Mouse (Mus musculus) embryonic facial prominence, embryonic 13.5 days (tissue): Measurements from ENCODE around the gene Ggt5. TPM values are rescaled to one million over a fixed set of nuclear protein-coding genes. Genes with fewer than 3 reads are reported as not detected.

Source experiments
- ATAC-seq: fragments of 200-750 bp; cut with Nextera tagmentation; 2 replicates; pipeline ENCODE4 v1.8.0; 2017; ENCODE audit warnings: low read depth; ENCODE audit not compliant: insufficient number of reproducible peaks, insufficient read depth, low FRiP score, low TSS enrichment
- H3K27ac ChIP-seq: fragments of 300-500 bp; sonication (generic); 2 replicates; pipeline ENCODE4 v1.5.1; 2015; ENCODE audit warnings: moderate library complexity, mild to moderate bottlenecking, inconsistent platforms
- H3K27me3 ChIP-seq: fragments of 300-500 bp; sonication (generic); 2 replicates; pipeline ENCODE4 v1.6.1; 2015; ENCODE audit warnings: mild to moderate bottlenecking, inconsistent platforms
- H3K36me3 ChIP-seq: fragments of 300-500 bp; sonication (generic); 2 replicates; pipeline ENCODE4 v1.6.1; 2015; ENCODE audit warnings: mild to moderate bottlenecking, inconsistent platforms
- H3K4me1 ChIP-seq: fragments of 300-500 bp; sonication (generic); 2 replicates; pipeline ENCODE4 v1.6.1; 2015; ENCODE audit warnings: inconsistent platforms
- H3K4me2 ChIP-seq: fragments of 300-500 bp; sonication (generic); 2 replicates; pipeline ENCODE4 v1.6.1; 2015; ENCODE audit warnings: moderate library complexity, mild to moderate bottlenecking, inconsistent platforms
- H3K4me3 ChIP-seq: fragments of 300-500 bp; sonication (generic); 2 replicates; pipeline ENCODE4 v1.5.1; 2015; ENCODE audit warnings: mild to moderate bottlenecking, inconsistent platforms
- H3K9ac ChIP-seq: fragments of 300-500 bp; sonication (generic); 2 replicates; pipeline ENCODE4 v1.6.1; 2015; ENCODE audit warnings: mild to moderate bottlenecking, inconsistent platforms
- H3K9me3 ChIP-seq: fragments of 300-500 bp; sonication (generic); 2 replicates; pipeline ENCODE4 v1.6.1; 2016; ENCODE audit warnings: inconsistent platforms
- WGBS: fragments of 180-500 bp; shearing (Covaris S2); methylation state at CpG from one replicate; pipeline ENCODE4 v1.1.7; 2015; ENCODE audit warnings: mixed read lengths; 5-methylcytosine and 5-hydroxymethylcytosine counted together
- polyA plus RNA-seq: library from polyadenylated mRNA; unstranded; fragments of >200 nt; fragmentation: Nextera tagmentation; extraction: Ambion mirVana; gene quantifications from 2 replicates; pipeline ENCODE4 v1.2.1, GENCODE M21; 2015

Gene Ggt5
- polyA plus RNA-seq, 1 experiment from 2014 or later, result 0.96 TPM

DNA sequence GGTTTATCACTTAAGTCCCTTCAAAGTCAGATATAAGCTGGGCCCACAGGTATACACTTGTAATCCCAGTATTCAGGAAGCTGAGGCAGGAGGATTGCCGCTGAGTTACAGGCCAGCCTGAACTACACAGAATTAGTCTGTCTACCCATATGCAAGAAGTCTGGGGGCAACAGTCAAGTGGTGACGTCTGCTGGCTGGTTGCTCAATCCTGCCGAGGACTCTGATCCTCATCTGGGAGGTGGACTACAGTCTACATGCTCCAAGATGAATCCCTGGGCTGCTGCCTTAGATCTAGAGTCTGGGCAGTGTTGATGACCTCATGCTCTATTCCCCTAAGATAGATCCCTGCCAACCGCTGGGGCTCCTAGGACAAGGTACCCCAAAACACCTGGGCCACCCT, 64.9 kb downstream of the Ggt5 start:
- Histone ChIP-seq H3K4me1 (no peaks in the 10 kb centered on the region), H3K36me3 (peaks cover 99% of the 10 kb centered on the region)
- 92% methylated on average over 4 of the region's 4 CpGs for WGBS

DNA sequence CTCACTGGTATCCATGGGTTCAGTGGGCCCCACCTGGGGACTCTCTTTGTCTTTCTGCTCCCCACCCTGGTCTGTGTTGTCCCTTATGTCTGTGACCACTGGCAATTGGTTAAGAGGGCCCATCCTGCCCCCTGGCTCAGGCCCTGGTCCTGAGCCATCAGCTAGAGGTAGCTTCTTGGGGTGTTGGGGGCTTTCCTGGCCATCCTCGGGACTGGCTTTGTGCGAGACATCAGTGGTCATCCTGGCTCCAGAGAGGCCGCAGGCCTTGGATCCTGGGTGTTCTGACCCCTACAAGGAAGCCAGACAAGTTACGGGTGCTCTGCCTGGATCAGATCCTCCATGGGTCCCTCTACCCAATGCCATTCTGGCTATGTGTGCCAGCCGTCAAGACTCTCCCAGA, 68.0 kb downstream of the Ggt5 start:
- ATAC-seq, result no peak
- Histone ChIP-seq H3K9ac (no peak overlapping the region), H3K36me3 (peaks cover 90% of the 10 kb centered on the region), H3K4me1 (no peaks in the 10 kb centered on the region), H3K9me3 (no peaks in the 10 kb centered on the region), H3K27me3 (no peaks in the 10 kb centered on the region), H3K4me2 (no peak overlapping the region), H3K27ac (no peak overlapping the region), H3K4me3 (no peak overlapping the region)
- 86% methylated on average over 5 of the region's 5 CpGs for WGBS

More for the DNA sequence above, 64.9 kb downstream of the Ggt5 start:
- no peak overlapping the region for H3K4me2 ChIP-seq
- H3K27me3 ChIP-seq, result no peaks in the 10 kb centered on the region
- no peak overlapping the region for H3K9ac ChIP-seq
- no peak overlapping the region for H3K4me3 ChIP-seq
- ATAC-seq, result no peak
- no peak overlapping the region for H3K27ac ChIP-seq
- H3K9me3 ChIP-seq, result no peaks in the 10 kb centered on the region

DNA sequence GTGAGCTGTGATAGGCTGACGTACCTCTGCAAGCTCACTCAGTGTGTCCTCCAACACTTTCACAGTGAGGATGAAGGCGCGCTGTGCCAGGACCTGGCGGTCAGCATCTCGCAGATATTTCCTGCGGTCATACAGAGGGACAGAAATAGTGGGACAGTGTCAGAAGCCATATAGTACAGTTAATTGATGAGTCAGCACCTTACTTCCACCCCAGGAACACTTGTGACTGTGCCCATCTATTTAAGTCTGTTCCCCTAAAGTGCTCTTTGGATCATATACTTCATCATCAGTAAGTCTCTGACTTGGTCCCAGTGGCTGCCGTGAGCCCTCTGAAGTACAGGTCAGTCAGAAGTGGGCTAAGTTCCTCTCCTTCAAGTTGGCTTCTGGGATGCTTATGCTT, 68.6 kb downstream of the Ggt5 start:
- no peak for ATAC-seq
- Histone ChIP-seq H3K9me3 (no peaks in the 10 kb centered on the region), H3K9ac (no peak overlapping the region), H3K27ac (no peak overlapping the region), H3K4me1 (no peaks in the 10 kb centered on the region), H3K4me2 (no peak overlapping the region), H3K27me3 (no peaks in the 10 kb centered on the region), H3K36me3 (peaks cover 90% of the 10 kb centered on the region), H3K4me3 (no peak overlapping the region)
- 94% methylated on average over 7 of the region's 7 CpGs for WGBS

DNA sequence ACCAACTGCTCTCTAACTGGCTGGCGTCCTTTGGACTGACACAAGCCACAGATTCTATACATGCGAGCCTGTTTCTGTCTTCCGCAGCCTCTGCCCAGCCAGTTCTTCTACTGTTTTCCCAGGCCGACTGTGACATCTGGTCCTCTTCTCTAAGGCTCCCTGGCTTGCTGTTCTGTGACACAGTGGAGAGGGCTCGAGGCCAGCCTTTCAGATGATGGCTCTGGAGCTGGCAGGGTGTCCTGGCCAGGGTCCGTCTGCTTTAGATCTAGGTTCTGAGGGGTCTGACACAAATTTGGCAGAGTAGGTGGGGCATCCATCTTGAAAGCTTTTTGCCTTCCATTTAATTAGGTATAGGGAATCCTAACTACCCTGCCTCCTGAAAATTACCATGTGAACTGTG, 72.2 kb downstream of the Ggt5 start:
- H3K4me1 ChIP-seq, result peaks cover 3% of the 10 kb centered on the region
- H3K9me3 ChIP-seq, result no peaks in the 10 kb centered on the region
- H3K4me3 ChIP-seq, result no peak overlapping the region
- H3K9ac ChIP-seq, result no peak overlapping the region
- 81% methylated on average over 6 of the region's 6 CpGs for WGBS
- H3K27ac ChIP-seq, result no peak overlapping the region
- peaks cover 68% of the 10 kb centered on the region for H3K36me3 ChIP-seq
- no peak for ATAC-seq
- H3K27me3 ChIP-seq, result no peaks in the 10 kb centered on the region
- H3K4me2 ChIP-seq, result no peak overlapping the region

DNA sequence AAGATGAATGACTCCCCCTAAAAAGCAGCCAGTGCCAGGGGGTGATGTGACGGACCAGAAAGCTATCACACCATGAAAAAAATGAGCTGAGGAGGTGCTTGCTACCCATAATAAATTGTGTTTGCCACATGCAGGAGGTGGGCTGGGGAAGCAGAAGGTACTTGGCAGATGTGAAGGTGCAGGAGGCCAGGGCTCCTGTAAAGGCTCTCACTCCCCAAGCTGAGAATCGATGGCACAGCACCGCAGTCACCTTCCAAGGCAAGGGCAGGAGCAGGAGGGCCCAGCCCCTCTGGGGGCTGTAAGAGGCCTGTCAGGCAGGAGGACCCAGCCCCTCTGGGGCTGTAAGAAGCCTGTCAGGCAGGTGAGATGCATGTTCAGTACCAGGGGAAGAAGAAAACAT, 72.7 kb downstream of the Ggt5 start:
- no peak overlapping the region for H3K9ac ChIP-seq
- H3K4me3 ChIP-seq, result no peak overlapping the region
- WGBS, result 87% methylated on average over 3 of the region's 3 CpGs
- no peaks in the 10 kb centered on the region for H3K9me3 ChIP-seq
- H3K36me3 ChIP-seq, result peaks cover 64% of the 10 kb centered on the region
- no peak for ATAC-seq
- peaks cover 8% of the 10 kb centered on the region for H3K4me1 ChIP-seq
- no peak overlapping the region for H3K27ac ChIP-seq
- no peaks in the 10 kb centered on the region for H3K27me3 ChIP-seq
- H3K4me2 ChIP-seq, result no peak overlapping the region

DNA sequence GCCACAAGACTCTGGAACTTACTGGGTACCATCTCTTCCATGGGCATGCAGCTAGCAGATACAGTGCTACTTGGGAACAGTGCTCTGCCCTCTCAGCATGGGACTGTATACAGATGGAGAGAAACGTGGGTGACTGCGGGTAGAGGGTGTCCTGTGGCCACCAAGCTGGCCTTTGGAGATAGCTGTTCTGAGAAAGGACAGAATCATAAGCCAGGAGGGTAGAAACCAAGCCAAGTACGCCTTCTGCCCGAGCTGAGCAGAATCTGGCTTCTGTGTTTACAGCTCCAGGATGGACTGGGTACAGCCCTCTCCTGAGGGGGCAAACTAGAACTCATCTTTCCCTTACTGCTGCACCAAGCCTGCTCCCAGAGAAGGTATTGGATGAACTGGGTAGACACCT, 73.4 kb downstream of the Ggt5 start:
- WGBS, result 86% methylated on average over 4 of the region's 4 CpGs
- peaks cover 57% of the 10 kb centered on the region for H3K36me3 ChIP-seq
- no peak for ATAC-seq

DNA sequence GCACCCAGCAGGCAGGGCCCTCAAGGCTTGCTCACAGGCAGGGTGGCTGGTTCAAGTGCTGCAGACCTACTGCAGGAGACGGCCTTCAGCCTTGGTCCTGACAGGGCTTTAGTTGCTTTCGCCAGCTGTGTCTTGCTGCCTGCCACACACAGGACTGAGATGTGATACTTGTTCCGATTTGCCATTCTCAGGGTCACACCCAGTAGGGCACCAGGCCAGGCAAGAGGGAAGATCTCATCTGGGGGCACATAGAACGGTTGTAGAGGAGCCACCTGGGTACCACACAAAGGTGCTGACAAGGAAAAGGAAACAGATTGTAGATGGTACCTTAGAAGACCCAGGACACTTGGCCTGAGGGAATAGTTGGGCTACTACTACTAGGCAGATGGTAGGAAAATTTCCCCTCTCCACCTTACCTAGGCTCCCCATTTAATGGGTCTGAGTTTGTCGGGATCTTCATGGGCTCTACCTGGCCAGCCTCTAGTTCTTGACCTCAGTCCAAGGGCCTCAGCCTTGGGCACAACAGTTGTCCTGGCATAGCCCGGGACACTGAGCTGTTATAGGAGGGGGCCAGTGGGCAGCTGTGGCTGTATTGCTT, 75.6 kb downstream of the Ggt5 start:
- no peak overlapping the region for H3K4me2 ChIP-seq
- H3K27ac ChIP-seq, result no peak overlapping the region
- 91% methylated on average over 6 of the region's 6 CpGs for WGBS
- H3K4me1 ChIP-seq, result peaks cover 21% of the 10 kb centered on the region
- peaks cover 17% of the 10 kb centered on the region for H3K27me3 ChIP-seq
- H3K9ac ChIP-seq, result no peak overlapping the region
- no peak overlapping the region for H3K4me3 ChIP-seq
- H3K9me3 ChIP-seq, result no peaks in the 10 kb centered on the region
- no peak for ATAC-seq
- peaks cover 43% of the 10 kb centered on the region for H3K36me3 ChIP-seq

More for the DNA sequence above, 73.4 kb downstream of the Ggt5 start:
- H3K9me3 ChIP-seq, result no peaks in the 10 kb centered on the region
- H3K9ac ChIP-seq, result no peak overlapping the region
- H3K4me2 ChIP-seq, result no peak overlapping the region
- no peak overlapping the region for H3K27ac ChIP-seq
- no peak overlapping the region for H3K4me3 ChIP-seq
- no peaks in the 10 kb centered on the region for H3K27me3 ChIP-seq
- peaks cover 13% of the 10 kb centered on the region for H3K4me1 ChIP-seq

DNA sequence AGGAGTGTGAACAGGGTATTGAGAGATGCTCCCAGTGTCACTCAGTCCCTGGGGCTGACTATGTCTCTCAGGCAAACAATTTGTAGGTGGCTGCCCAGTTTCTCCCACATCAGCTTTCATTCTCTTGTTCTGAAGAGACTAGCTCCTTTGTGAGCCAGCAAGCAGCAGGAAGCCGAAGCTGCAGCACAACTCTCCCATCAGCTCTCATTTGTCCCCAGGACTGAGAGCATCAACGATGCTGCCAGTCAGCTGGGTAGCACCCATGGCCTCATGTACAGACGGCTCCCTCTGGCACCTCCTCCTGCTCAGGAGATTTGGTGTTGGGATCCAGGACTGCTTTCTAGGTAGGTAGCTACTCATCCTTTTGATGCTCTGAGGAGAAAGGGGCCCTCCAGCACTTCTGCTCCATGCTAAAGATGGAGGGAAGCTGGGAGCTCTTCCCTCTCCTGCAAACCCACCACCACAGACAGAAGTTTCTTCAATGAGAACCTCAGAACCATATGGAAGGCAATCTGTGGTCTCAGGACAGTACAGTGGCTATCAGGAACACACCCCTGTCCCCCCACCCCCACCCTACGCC, 77.4 kb downstream of the Ggt5 start:
- ATAC-seq, result no peak
- H3K9me3 ChIP-seq, result no peaks in the 10 kb centered on the region
- peak overlapping the region; percentile 96 for H3K4me2 ChIP-seq
- no peak overlapping the region for H3K27ac ChIP-seq
- 35% methylated on average over 4 of the region's 4 CpGs for WGBS
- H3K36me3 ChIP-seq, result peaks cover 44% of the 10 kb centered on the region
- H3K27me3 ChIP-seq, result peaks cover 17% of the 10 kb centered on the region
- peak overlapping the region; percentile 83 for H3K9ac ChIP-seq
- peaks cover 21% of the 10 kb centered on the region for H3K4me1 ChIP-seq
- peak overlapping the region; percentile 68 for H3K4me3 ChIP-seq

Other genes with a start within 250 kb of the Ggt5 start
- 1.0 and 2.2 TPM in 2 replicates for gene Upb1, start 188.2 kb upstream of the Ggt5 start, polyA plus RNA-seq
- 194 and 214 TPM in 2 replicates for gene Snrpd3, start 71.8 kb upstream of the Ggt5 start, polyA plus RNA-seq
- 27.0 and 27.3 TPM in 2 replicates for gene Gucd1, start 71.4 kb upstream of the Ggt5 start, polyA plus RNA-seq
- 3.9 and 6.6 TPM in 2 replicates for gene Lrrc75b, start 29.0 kb upstream of the Ggt5 start, polyA plus RNA-seq
- 0.25 and 2.4 TPM in 2 replicates for gene Ggt1, start 27.7 kb upstream of the Ggt5 start, polyA plus RNA-seq
- 1.6 and 2.8 TPM in 2 replicates for gene Susd2, start 54.7 kb downstream of the Ggt5 start, polyA plus RNA-seq
- 30.0 and 33.9 TPM in 2 replicates for gene Cabin1, start 175.0 kb downstream of the Ggt5 start, polyA plus RNA-seq
- gene Ddt, start 184.1 kb downstream of the Ggt5 start, polyA plus RNA-seq, result 77.3 and 79.2 TPM in 2 replicates
- not detected in 2 replicates for gene Gm20441, start 191.6 kb downstream of the Ggt5 start, polyA plus RNA-seq
- gene Gstt3, start 192.1 kb downstream of the Ggt5 start, polyA plus RNA-seq, result 11.8 and 16.7 TPM in 2 replicates
- gene Gstt1, start 209.2 kb downstream of the Ggt5 start, polyA plus RNA-seq, result 9.9 and 17.6 TPM in 2 replicates
- not detected in 2 replicates for gene Gstt4, start 233.2 kb downstream of the Ggt5 start, polyA plus RNA-seq
- 5.9 and 9.1 TPM in 2 replicates for gene Gstt2, start 248.1 kb downstream of the Ggt5 start, polyA plus RNA-seq